Mouse (Mus musculus) frontal cortex, adult (tissue): ENCODE measurements around the gene Ccdc88b.

Experiments used
- ATAC-seq: cut with Nextera tagmentation; 2 replicates; pipeline ENCODE4 v1.9.2; 2017; ENCODE audit warnings: mild to moderate bottlenecking, moderate library complexity, mixed read lengths; ENCODE audit not compliant: low TSS enrichment

Gene Ccdc88b

GRCm38 (mm10) chr19:6857391-6858005 is 513 bp downstream of the Ccdc88b start:
- no peak for ATAC-seq

- no peak for ATAC-seq
These were observed 1.0 kb downstream of the Ccdc88b start for GRCm38 (mm10) chr19:6857003-6857360.

GRCm38 (mm10) chr19:6856281-6857002 is 1.6 kb downstream of the Ccdc88b start:
- peak; percentile 65; the same call in 1 of the 2 replicates for ATAC-seq

GRCm38 (mm10) chr19:6855225-6856031 is 2.6 kb downstream of the Ccdc88b start:
- ATAC-seq: 0 out of 2 replicates have a peak, but pooled peaks have one; percentile 29

- no peak for ATAC-seq
These were observed 3.4 kb downstream of the Ccdc88b start for GRCm38 (mm10) chr19:6854658-6855057.

GRCm38 (mm10) chr19:6853903-6854302 is 4.1 kb downstream of the Ccdc88b start:
- ATAC-seq: no peak

- no peak for ATAC-seq
These were observed 5.4 kb downstream of the Ccdc88b start for GRCm38 (mm10) chr19:6852393-6853305.

GRCm38 (mm10) chr19:6851497-6851896 is 6.5 kb downstream of the Ccdc88b start:
- no peak for ATAC-seq

- ATAC-seq: no peak
These were observed 8.4 kb downstream of the Ccdc88b start for GRCm38 (mm10) chr19:6849506-6850068.

- ATAC-seq: peak; percentile 23; the same call in 1 of the 2 replicates
These were observed 10.0 kb downstream of the Ccdc88b start for GRCm38 (mm10) chr19:6847841-6848517.

GRCm38 (mm10) chr19:6846050-6846449 is 12.0 kb downstream of the Ccdc88b start:
- ATAC-seq: no peak

GRCm38 (mm10) chr19:6842353-6842752 is 15.7 kb downstream of the Ccdc88b start:
- ATAC-seq: no peak

GRCm38 (mm10) chr19:6841292-6841597 is 16.8 kb downstream of the Ccdc88b start:
- no peak for ATAC-seq

- ATAC-seq: peak; percentile 73
These were observed 17.3 kb downstream of the Ccdc88b start, which contains the start of gene Rps6ka4 for GRCm38 (mm10) chr19:6840475-6841291. Rps6ka4 (minus strand) TSS chr19:6840636.

- ATAC-seq: peak; percentile 71
These were observed 18.2 kb downstream of the Ccdc88b start for GRCm38 (mm10) chr19:6839615-6840474.

GRCm38 (mm10) chr19:6832363-6832762 is 25.6 kb downstream of the Ccdc88b start:
- ATAC-seq: no peak

- no peak for ATAC-seq
These were observed 26.7 kb downstream of the Ccdc88b start for GRCm38 (mm10) chr19:6831331-6831730.

- ATAC-seq: no peak
These were observed 27.3 kb downstream of the Ccdc88b start for GRCm38 (mm10) chr19:6830556-6831316.
